Mouse (Mus musculus): ENCODE measurements around the gene Prpf19.

DNA sequence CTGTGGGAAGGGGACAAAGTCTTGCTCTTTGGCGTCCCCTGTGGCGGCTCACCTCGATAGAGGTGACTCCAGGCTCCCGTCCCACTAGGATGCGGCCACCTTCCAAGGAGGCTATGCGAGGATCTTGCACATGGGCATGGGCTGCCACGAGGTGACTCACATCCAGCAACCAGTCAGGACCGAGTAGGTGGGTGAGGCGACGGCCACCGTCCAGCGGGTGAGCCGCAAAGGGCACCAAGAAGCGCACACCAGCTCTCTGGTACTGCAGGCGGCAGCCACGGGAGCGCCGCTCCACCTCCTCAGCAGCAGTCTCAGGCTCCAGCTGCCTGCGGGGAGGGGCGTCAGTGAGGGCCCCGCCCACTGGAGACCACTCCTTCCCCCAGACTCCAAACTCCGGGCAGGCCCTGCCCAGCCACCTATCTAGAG is 34.9 kb upstream of the Prpf19 start:
- TF ChIP-seq POLR2A (IDR thresholded peaks at IDR 0.05; ENCODE audit: insufficient read length, low read depth) (no peak), POLR2AphosphoS2 (IDR thresholded peaks at IDR 0.05; ENCODE audit: insufficient read length, low read depth) (no peak), MYOG (IDR thresholded peaks at IDR 0.05; ENCODE audit: control insufficient read depth in 1 of 3, insufficient read depth in 1 of 3, insufficient read length in 2 of 3, low read depth in 2 of 3) (no peak), USF1 (IDR thresholded peaks at IDR 0.05; ENCODE audit: low read depth) (no peak), REST (IDR thresholded peaks at IDR 0.05; ENCODE audit: insufficient read depth, insufficient read length) (no peak), TCF12 (IDR thresholded peaks at IDR 0.05; ENCODE audit: insufficient read depth, poor library complexity, severe bottlenecking) (no peak), MAX (IDR thresholded peaks at IDR 0.05; ENCODE audit: low read depth) (no peak), E2F4 (IDR thresholded peaks at IDR 0.05; ENCODE audit: insufficient read depth) (no peak), CEBPB (IDR thresholded peaks at IDR 0.05; ENCODE audit: insufficient read depth, poor library complexity, severe bottlenecking) (no peak), MYOD1 (IDR thresholded peaks at IDR 0.05; ENCODE audit: control insufficient read depth in 1 of 3, insufficient read length in 2 of 3, low read depth in 2 of 3) (no peak), SRF (IDR thresholded peaks at IDR 0.05; ENCODE audit: control insufficient read depth, insufficient read length, low read depth) (no peak)
